Mouse (Mus musculus) C2C12 (cell line): ENCODE measurements around the gene Ankrd65. TPM values are rescaled to one million over a fixed set of nuclear protein-coding genes. Genes with fewer than 3 reads are reported as not detected.

ENCODE experiments used
- H3K27me3 ChIP-seq: one replicate; pipeline ENCODE4 v1.6.1; 2011; ENCODE audit not compliant: control insufficient read depth, insufficient read depth, insufficient read length
- H3K36me3 ChIP-seq: one replicate; pipeline ENCODE4 v1.6.1; 2011; ENCODE audit not compliant: control insufficient read depth, insufficient read depth
- H3K4me3 ChIP-seq: one replicate; pipeline ENCODE4 v1.5.1; 2011; ENCODE audit warnings: mild to moderate bottlenecking, control low read depth; ENCODE audit not compliant: poor library complexity, insufficient read depth, severe bottlenecking
- H3K79me2 ChIP-seq: one replicate; pipeline ENCODE4 v1.6.1; 2011; ENCODE audit not compliant: control insufficient read depth, insufficient read depth
- H3K79me3 ChIP-seq: one replicate; pipeline ENCODE4 v1.6.1; 2011; ENCODE audit warnings: low read depth, control low read depth
- H3ac ChIP-seq: one replicate; pipeline ENCODE3; 2011; ENCODE audit warnings: low read depth; ENCODE audit not compliant: control insufficient read depth, insufficient read length
- CEBPB ChIP-seq: IDR thresholded peaks from one replicate; pipeline ENCODE4 v1.6.1; 2011; ENCODE audit warnings: low read depth, mild to moderate bottlenecking, control low read depth, moderate library complexity
- CTCF ChIP-seq: IDR thresholded peaks from one replicate; pipeline ENCODE4 v1.5.1; 2011; ENCODE audit not compliant: control insufficient read depth, insufficient read depth, insufficient read length
- FOSL1 ChIP-seq: IDR thresholded peaks from one replicate; pipeline ENCODE4 v1.8.0; 2011; ENCODE audit warnings: mild to moderate bottlenecking, low read length; ENCODE audit not compliant: poor library complexity, insufficient read depth, severe bottlenecking
- MAX ChIP-seq: IDR thresholded peaks from one replicate; pipeline ENCODE4 v1.6.1; 2011; ENCODE audit warnings: mild to moderate bottlenecking, control low read depth
- MYOD1 ChIP-seq: IDR thresholded peaks from one replicate; pipeline ENCODE4 v1.6.1; 2011; ENCODE audit warnings: low read depth; ENCODE audit not compliant: control insufficient read depth, insufficient read length
- MYOG ChIP-seq: IDR thresholded peaks from one replicate; pipeline ENCODE4 v1.6.1; 2011; ENCODE audit not compliant: control insufficient read depth, insufficient read length; ENCODE audit errors: extremely low read depth
- USF1 ChIP-seq: IDR thresholded peaks from one replicate; pipeline ENCODE4 v1.6.1; 2011; ENCODE audit warnings: low read depth, mild to moderate bottlenecking, control low read depth, moderate library complexity
- polyA plus RNA-seq: library from polyadenylated mRNA; unstranded; fragments of >200 nt; fragmentation: generic; extraction: Trizol; gene quantifications from one replicate; pipeline ENCODE4 v1.2.1, GENCODE M21; 2012; ENCODE audit warnings: missing spikeins

The Ankrd65 gene
- polyA plus RNA-seq, 1 experiment = not detected

DNA sequence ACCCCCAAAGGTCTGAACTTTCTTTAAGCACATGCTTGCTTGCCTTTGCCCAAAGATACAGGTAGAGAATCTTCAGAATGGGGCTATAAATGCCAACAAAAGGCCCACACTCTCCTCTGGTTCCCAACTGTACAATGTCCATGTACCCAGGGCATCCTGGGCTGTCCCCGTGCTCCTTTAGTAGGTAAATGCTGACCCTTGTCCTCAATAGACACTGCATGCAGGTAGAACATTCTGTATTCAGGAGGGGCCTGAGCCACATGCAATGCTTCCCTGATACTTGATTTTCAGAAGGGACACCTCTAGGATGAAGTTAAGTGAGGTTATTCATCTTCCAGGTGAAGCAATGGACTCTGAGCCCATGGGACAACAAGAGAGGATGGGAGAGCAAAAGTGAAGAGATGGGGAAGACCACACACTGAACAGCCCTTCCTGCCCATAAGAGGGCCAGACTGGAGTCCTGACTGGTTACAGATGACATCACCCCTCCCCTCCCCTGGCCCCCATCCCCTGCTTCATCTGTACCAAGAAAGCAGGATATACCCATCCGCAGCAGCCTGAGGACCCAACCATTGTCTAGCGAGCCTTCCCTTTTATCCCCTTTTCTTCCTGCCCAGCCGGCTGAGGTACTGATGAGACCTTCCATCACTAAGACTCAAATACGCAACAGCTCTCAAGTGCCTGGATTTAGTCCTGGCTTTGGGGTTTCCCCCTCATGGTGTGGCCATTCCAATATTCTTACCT lies 16.7 kb upstream of the Ankrd65 start:
- Histone ChIP-seq H3K4me3 (no peak overlapping the region), H3K79me3 (no peaks in the 10 kb centered on the region), H3K36me3 (no peaks in the 10 kb centered on the region), H3ac (no peak overlapping the region), H3K79me2 (no peaks in the 10 kb centered on the region), H3K27me3 (no peaks in the 10 kb centered on the region)
- no peak for TF ChIP-seq MYOG
- no peak for TF ChIP-seq CEBPB
- TF ChIP-seq FOSL1 = no peak
- TF ChIP-seq CTCF = no peak
- TF ChIP-seq MAX = no peak
- TF ChIP-seq MYOD1 = no peak
- no peak for TF ChIP-seq USF1

DNA sequence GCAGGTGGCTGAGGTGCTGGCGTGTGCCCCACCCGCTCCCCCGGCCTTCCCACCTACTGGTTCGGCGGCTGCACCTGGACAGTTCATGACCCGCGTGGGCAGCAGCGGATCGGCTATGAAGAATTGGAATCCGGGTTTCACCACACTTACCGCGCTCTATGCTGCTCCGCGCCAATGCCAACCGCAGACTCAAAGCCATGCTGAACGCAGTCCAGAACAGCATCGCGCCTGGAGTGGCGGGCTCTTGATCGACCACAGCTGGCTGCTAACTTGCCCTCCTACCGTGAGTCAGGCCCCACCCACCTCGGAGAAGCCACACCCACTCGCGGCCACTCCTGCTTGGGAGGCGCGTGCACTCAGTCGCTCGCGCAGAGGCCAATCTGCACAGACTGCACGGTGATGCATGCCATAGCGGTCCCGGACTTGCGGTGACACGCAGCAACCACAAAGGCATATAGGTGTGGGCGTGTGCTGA lies 15.9 kb upstream of the Ankrd65 start, which contains the start of gene Vwa1:
TSS of gene Vwa1 (minus strand) at position 419 of the 475 bp plus-strand sequence.
- Histone ChIP-seq H3K79me3 (no peaks in the 10 kb centered on the region), H3K36me3 (no peaks in the 10 kb centered on the region), H3ac (no peak within 1 kb of the TSS), H3K79me2 (no peaks in the 10 kb centered on the region), H3K27me3 (no peaks in the 10 kb centered on the region), H3K4me3 (no peak within 1 kb of the TSS)
- TF ChIP-seq MYOD1 (no peak), CTCF (no peak), MYOG (no peak), MAX (peak; percentile 61), USF1 (no peak), FOSL1 (no peak), CEBPB (no peak)

DNA sequence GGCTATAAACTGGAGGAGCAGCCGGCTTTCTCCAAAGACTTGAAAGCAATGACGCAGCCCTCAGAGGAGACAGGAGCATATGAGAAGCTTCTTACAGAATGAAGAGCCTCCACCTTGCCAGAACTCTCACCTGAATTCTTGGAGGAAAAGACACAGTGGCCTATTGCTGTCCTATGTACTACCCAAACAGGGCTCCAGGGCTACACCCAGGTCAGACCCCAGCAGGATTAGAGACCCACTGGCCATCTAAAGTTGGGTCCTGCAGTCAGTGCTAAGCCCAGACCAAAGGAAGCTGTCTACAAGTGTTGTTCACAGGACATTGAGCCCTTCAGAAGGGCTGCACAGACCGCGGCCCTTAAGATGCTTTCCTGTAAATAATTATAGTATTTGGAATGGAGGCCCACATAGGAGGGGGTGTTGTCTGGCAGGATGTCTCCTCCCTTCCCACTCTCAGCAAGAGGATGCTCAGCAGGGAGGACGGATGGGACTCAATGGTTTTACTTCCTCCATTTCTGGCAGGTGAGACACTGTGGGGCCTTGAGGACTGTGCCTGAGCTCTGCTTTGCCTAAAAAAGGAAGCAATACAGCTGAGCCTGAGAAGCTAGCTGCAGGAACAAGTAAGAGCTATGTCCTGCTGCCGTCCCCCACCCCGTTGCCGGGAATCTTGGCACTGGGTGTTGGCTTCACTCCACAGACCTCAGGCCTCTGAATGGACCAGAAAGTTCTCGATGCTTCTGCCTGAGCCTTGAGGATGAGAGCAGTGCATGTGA lies 15.1 kb upstream of the Ankrd65 start:
- no peak overlapping the region for H3ac ChIP-seq
- no peaks in the 10 kb centered on the region for H3K79me2 ChIP-seq
- H3K79me3 ChIP-seq = no peaks in the 10 kb centered on the region
- no peak for TF ChIP-seq MAX
- no peak for TF ChIP-seq MYOD1
- no peak for TF ChIP-seq CEBPB
- no peak for TF ChIP-seq CTCF
- no peak for TF ChIP-seq MYOG
- TF ChIP-seq USF1 = no peak
- no peak for TF ChIP-seq FOSL1
- H3K4me3 ChIP-seq = no peak overlapping the region
- H3K27me3 ChIP-seq = no peaks in the 10 kb centered on the region
- H3K36me3 ChIP-seq = no peaks in the 10 kb centered on the region

DNA sequence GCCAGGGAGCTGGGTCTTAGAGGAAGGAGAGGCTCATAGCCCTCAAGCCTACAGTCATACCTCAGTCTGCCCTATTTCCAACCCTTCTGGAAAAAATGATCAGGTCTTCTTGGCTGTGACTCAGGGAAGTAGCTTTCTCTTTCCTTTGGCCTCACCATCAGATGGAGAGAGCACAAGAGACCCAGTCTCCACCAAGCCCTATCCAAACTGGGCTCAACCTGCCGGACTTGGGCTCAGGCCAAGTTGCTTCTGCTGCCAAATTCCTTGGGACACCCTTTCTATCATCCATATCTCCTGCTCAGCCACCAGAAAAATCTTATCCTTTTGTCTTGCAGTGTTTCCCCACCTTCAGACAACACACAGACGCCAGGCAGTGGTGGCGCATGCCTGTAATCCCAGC lies 14.4 kb upstream of the Ankrd65 start:
- Histone ChIP-seq H3K36me3 (no peaks in the 10 kb centered on the region), H3K4me3 (no peak overlapping the region), H3ac (no peak overlapping the region), H3K79me2 (no peaks in the 10 kb centered on the region), H3K79me3 (no peaks in the 10 kb centered on the region), H3K27me3 (no peaks in the 10 kb centered on the region)
- no peak for TF ChIP-seq CTCF

GRCm38 (mm10) chr4:155776704-155777335 lies 13.4 kb upstream of the Ankrd65 start:
- Histone ChIP-seq H3K79me2 (no peaks in the 10 kb centered on the region), H3K27me3 (no peaks in the 10 kb centered on the region), H3K79me3 (no peaks in the 10 kb centered on the region), H3K4me3 (no peak overlapping the region), H3K36me3 (no peaks in the 10 kb centered on the region), H3ac (no peak overlapping the region)
- TF ChIP-seq FOSL1 (no peak), MYOG (no peak), USF1 (no peak), MAX (no peak), MYOD1 (no peak), CEBPB (no peak), CTCF (no peak)
